In genomic region chr12:101077955-101078354, GRCm38 (mm10) we compare ENCODE assay signal across 15 mouse cellular contexts.
"Had no signal": no experiment of that assay in that cellular context is flagged by ENCODE, and none has a peak within 500 bp of the region (broad histone marks: within the 10 kb centered on the region; RNA-seq: fewer than 3 reads in every experiment).

No protein-coding gene starts in this region.

- DNase-seq: kidney, adult 2 months; kidney, postnatal 14 days; left cerebral cortex, postnatal 4 days; lung, adult 18-20 months; retina, postnatal 1 day; right cerebral cortex, postnatal 4 days; spleen, adult 18-20 months; thymus, adult 2 months; thymus, postnatal 25 days had no signal

- H3K27me3 ChIP-seq: intestine, embryonic 15.5 days; kidney, embryonic 15.5 days; limb, embryonic 13.5 days; midbrain, embryonic 12.5 days; neural tube, embryonic 13.5 days had no signal

- H3K36me3 ChIP-seq: intestine, embryonic 15.5 days had no signal

- H3K9me3 ChIP-seq: intestine, embryonic 15.5 days; kidney, embryonic 15.5 days; limb, embryonic 13.5 days; midbrain, embryonic 12.5 days; neural tube, embryonic 13.5 days had no signal

- ATAC-seq: intestine, embryonic 15.5 days; midbrain, embryonic 16.5 days had no signal

- H3K27ac ChIP-seq: intestine, embryonic 15.5 days; kidney, embryonic 15.5 days; limb, embryonic 13.5 days; midbrain, embryonic 12.5 days; neural tube, embryonic 13.5 days had no signal

- H3K4me3 ChIP-seq: intestine, embryonic 15.5 days; kidney, embryonic 15.5 days; limb, embryonic 13.5 days; midbrain, embryonic 12.5 days; neural tube, embryonic 13.5 days had no signal

- H3K4me2 ChIP-seq: intestine, embryonic 15.5 days; kidney, embryonic 15.5 days; limb, embryonic 13.5 days; midbrain, embryonic 12.5 days; neural tube, embryonic 13.5 days had no signal

- H3K9ac ChIP-seq: intestine, embryonic 15.5 days; kidney, embryonic 15.5 days; limb, embryonic 13.5 days; midbrain, embryonic 12.5 days; neural tube, embryonic 13.5 days had no signal
